Mouse (Mus musculus): ENCODE measurements at regions not wholly inside any gene's neighbourhood (a gene's known extent, or its start where the extent isn't known, plus 50 kb on each side); places are given as distances from the start of the nearest gene placed in this dataset.

DNA sequence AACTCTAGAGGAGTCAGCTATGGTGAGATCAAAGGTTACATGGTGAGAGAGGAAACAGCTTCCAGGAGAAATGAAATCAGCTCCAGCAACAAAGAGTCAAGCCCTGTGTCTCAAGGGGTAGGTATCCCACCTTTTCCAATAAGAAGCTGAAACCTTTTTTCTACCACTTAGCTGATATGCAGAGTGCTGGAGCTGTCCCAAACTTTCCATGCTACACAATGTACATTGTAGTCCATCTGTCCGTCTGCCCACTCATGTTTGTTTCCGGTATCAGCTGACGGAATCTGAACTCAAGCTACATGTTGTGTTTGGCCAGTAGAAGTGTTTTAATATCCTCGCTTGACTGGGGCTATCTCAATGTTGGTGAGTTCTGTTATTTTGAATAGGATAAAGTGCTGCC, 83.6 kb upstream of the Ngf start:
- DNase-seq (ENCODE audit: low spot score in 2 of 2): no peak

DNA sequence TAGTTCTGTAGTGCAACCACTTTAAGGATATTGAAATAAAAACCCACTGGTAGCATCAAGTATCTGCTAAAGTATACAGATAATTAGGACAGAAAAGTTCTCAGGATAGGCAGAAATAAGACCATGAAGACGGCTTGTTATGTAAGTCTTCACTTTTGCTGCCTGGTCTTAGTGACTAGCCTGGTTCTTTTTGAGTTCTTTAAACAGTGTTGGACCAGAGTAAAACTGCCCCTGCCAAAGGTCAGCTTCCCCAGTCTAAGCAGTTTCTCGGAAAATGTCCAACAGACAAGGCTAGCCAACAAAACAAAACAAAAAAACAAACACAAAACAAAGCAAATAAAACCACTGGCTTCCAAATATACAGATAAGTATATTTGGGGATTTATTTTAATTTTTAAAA, 85.1 kb upstream of the Ngf start:
- DNase-seq (ENCODE audit: low spot score in 2 of 2): no peak

DNA sequence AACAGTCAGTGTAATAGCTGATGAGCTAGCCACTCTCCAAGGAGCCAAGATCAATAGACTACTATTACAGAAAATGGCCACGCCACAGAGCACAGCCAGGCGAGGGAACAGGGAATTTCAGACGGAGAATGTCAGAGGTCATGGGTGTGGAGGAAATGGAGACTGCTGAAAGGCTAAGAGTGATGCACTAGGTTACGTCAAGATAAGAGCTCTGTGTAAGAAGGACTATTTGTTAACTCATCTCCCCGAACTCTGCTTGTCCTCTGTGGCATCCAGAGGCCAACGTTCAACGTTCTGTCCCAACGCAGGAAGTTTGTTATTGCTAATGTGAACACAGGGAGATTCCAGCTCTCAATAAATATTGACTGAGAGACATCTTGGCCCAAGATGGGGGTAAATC, 86.0 kb upstream of the Ngf start:
- no peak for DNase-seq (ENCODE audit: low spot score in 2 of 2)

DNA sequence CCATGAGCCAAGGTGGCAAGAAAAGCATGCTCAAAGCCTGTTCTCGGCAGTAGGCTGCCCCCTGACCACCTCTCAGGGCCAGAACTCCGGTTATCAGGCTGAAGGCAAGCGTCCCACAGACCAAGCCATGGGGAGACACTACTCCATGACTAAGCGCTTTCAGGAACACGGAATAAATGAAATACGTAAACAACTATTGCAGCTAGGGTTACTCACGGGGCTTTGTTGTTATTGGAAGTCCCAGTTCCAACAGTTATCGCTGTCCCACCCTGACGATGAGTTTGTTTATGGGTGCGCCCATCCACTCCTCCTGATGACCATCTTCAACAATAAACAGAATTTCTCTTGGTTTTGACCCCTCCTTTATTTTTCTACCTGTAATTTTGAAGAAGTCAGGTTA, 88.0 kb upstream of the Ngf start:
- no peak for DNase-seq (ENCODE audit: low spot score in 2 of 2)

DNA sequence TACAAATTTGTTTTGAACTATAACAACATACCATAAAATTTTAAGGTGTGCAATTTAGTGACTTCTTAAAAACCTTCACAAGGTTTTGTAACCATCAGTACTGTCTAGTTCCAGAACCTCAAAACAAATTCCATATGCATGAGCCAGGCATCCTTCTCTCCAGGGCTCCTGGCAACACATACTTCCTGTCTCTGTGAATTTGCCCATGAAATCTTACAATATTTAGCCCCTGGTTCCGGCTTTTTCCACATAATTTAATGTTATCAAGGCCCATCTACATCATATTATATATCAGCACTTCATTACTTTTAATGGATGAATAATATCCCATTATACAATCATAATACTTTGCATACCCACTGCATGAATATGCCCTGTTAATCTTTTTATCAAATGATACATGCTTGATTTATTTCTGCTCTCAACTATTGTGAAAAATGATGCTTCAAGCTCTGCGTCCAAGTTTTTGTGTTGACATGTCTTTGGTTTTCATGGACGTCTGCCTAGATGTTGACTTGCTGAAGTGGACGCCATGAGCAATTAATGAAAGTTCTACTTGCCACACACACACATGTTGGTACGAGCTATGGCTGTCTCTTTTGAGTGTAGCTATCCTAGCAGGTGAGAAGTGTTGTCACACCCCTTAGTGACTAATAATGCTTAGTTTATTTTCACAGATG, 95.2 kb upstream of the Ngf start:
- no peak for DNase-seq (ENCODE audit: low spot score in 2 of 2)

DNA sequence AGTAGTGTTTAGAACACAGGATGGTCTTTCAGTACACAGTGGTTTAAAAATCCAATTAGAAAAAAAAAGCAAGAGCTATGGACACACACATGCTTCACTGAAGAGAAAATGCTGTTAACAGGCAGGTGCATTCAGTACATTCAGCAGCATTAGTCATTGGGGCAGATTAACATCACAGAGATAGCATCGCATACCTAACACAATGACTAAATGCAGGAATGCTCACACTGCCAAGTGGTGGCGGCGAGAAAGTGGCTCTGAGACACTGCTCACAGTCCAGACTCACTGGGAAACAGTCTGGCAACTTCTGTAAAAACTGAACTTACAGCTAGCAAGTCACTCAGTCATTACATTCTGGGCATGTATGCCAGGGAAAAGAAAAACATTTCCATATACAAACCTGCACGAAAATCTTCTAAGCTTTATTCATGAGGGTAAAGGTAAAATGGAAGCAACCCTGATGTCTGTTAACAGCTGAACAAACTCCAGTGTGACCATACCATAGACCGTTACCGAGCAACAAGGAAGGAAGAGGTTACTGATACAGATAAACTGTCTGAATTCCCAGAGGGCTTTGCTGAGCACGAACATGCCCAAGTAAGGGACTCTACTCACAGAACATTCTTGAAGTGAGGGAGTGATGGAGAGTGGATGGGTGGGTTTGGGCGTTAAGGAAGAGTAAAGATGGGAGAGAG, 97.4 kb upstream of the Ngf start:
- DNase-seq (ENCODE audit: low spot score in 2 of 2): no peak

DNA sequence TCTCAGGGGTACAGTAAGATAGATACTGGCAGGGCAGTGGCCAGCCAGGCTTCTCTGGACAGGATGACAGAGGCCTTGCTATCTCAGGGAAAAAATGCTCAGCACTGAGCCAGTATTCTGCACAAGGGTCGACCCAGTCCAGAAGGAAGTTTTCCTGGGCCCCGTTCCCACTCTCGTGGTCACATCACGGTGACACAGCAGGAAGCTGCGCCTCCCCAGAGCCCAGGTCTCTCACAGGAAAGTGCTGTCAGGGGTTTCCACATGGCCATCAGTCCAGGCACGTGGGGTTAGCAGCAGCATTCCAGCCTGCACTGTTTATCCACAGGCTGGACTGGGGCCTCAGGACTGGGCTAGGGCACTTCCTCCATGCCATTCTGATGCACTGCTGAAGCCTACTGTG, 103.5 kb upstream of the Ngf start:
- DNase-seq (ENCODE audit: low spot score in 2 of 2): no peak

DNA sequence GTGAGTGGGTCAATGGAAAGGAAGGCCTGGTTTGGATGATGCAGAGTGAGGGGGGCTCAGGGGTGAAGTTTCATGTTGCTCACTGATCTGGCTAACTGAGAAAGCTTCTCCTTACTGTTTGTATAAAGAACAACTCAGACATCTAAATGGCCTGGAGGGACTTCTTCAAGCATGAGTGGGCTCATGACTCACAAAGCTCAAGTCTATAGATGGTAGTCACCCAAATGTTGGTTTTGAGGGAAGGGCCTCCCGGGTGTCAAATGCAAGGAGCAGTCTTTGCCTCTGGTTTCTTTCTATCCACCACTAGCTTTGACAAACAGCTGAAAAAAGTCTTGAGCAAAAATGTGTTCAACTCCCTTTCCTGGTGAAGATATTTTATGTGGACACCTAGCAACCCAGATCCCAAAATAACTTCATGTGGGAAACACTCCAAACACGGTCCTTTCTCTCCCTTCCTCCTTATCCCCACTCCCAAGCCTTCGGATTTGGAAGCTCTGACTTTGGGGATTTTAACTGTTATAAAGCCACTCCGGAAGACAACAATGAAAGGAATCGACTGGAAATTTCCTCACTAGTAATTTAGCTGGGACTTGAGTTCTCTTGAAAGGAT, 105.3 kb upstream of the Ngf start:
- DNase-seq (ENCODE audit: low spot score in 2 of 2): no peak

DNA sequence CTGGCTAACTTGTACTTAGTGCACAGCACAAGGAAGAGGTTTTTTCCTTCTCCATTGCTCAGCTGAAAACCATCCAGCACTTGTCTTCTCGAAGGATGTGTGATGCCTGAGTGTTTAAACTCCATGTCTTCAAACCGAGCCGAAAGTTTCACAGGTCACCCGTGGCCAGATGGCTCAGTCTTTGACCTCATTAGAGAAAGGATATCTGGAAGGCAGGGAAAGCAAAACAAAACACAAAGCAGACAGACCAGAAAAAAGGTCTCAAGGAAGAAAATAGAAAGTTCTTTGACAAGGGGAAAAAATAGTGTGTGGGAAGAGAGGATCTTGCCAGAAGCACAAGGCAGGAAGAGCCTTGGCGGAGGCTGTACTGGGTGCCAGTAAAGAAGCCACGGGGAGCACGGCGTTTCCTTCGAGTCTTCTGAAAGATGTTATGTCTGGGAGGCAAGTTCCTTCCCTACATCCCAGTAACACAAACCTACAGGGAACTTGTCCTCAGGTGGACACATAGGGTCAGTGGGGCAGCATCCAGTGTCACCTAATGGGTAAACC, 108.9 kb upstream of the Ngf start:
- no peak for DNase-seq (ENCODE audit: low spot score in 2 of 2)

DNA sequence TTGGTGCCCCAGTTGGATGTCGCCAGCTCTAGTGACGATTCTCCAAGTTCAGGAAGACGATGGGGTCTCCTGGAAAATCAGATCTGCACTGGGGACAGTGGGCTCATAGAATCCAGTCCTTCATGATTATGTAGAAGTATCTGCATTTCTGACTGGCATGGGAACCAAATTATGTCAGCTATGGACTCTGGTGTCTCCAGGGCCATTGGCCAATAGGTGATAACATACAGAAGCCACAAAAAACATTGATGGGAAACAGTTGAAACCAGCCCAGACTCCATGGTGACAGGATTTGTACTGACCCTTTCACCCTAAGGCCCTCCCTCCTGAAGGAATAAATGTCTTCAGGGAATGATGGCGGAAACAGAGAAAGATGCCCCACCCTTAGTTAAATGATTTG, 110.9 kb upstream of the Ngf start:
- DNase-seq (ENCODE audit: low spot score in 2 of 2): no peak

DNA sequence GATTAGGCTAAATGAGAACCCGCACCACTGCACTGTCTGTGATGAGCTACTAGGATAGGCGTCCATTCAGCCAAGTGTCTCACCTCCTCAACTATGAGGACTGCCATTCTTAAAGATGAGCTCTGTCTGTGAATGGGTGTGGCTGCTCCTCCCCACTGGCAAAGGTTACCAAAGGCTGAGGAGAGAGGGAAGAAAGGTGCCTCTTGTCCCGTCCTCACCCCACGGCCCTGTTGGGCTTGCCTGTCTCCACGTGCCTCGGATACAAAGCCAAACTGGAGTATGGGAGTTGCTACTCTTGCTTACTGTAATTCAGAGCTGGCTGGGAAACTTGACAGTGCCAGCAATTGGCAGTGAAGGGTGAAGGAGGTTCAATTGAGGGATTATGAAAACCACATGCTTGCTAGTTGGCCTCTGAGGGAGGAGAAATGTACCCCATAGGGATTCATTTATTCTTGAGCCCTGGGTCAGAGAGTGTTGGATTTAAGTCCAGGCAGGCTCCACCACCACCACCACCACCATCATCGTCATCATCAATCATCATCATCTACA, 112.6 kb upstream of the Ngf start:
- no peak for DNase-seq (ENCODE audit: low spot score in 2 of 2)

DNA sequence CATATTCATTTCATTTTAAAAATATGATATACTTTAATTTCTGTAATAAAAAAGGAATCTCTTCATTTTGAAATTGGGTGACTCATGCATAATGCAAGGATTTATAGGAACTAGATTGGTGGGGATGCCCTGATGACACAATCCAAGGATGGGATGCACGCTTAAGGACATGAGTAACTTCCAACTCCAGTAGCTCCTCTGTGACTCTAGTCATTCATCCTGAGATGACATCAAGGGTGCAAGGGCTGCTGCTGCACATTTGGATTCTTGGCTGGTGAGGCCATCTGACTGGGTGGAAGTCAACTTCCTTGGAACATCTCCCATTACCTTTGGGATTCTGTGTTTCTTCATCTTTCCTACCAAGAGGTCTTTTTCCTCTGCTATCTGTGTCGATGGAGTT, 114.4 kb upstream of the Ngf start:
- DNase-seq (ENCODE audit: low spot score in 2 of 2): no peak

DNA sequence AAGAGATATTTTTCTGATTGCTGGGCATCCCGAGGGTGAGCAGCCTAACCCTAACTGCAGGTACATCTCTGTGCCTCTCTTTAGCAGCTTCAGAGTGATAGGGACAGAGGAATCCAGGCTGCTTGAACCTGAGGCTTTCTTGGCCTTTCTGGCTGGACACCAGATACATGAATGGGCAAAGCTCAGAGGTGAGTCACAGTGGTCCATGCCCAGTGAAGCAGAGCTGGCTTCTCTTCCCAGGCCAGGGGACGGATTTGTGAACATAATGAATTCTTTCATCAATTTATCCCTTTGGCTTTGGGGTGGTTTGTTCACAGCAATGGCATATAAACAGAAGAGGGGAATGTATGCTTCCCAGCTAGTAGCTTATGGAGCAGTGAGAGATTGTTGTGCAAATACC, 114.9 kb upstream of the Ngf start:
- DNase-seq (ENCODE audit: low spot score in 2 of 2): no peak

DNA sequence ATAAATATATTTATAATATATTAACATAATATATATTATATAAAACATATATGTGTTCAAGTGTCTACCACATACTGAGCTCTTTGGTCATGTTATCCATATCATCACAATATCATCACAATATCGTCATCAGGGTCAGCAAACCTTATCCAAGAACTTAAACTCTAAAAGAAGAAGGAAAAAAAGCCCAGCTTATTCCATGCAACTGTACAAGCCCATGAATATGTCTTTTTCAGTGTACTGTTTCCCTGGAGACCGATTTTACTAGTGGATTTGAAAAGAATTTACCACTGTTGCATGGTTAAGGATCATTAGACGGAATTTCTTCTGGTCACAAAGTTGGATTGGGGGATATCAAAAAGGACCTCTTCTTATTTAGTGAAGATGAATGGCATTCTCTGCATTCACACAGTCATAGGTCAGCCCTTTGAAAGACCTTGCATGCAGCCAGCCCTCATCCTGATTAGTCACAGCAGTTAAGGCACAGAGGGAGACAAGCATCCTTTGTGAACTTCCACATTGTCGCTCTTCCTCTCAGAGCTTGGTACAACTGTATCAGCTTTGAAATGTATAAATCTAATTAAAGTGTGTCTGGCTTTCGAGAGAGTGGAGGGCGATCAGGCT, 116.3 kb upstream of the Ngf start:
- no peak for DNase-seq (ENCODE audit: low spot score in 2 of 2)

DNA sequence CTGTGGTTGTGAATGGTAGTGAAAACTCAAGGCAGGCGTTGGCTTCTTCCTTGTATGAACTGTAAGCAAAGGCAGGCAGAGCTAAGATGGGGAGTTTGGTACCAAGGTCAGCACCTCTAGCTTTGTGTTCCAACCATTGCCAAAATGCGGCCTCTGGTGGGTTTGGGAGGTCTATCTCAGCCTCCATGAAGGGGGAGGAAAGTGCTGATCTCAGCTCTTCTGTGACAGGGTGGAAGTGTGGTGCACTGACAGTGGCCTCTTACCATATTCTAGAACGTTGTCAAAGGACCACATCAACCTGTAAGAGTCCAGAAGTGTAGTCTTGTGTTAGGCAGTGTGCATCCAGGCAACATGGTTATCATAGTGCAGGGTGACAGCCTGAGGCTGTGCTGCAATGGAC, 123.6 kb upstream of the Ngf start:
- DNase-seq (ENCODE audit: low spot score in 2 of 2): no peak

DNA sequence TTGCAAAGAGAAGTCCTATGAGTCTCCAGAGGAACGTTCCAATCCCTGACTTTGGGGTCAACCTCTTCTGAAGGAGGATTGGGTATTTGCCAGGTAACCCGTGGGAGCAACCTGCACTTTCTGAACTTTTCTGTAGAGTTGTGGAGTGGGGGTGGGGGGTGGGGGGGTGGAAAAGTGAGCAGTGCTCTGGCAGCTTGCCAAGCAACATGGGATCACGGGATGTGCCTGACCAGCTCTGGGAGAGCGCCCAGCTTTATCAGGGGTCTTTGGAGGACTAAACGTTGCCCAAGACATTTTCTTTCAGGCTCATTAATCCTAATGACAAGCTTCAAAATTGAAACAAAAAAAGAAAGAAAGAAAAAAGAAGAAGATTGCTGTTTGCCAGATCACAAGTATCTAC, 124.4 kb upstream of the Ngf start:
- DNase-seq (ENCODE audit: low spot score in 2 of 2): no peak

DNA sequence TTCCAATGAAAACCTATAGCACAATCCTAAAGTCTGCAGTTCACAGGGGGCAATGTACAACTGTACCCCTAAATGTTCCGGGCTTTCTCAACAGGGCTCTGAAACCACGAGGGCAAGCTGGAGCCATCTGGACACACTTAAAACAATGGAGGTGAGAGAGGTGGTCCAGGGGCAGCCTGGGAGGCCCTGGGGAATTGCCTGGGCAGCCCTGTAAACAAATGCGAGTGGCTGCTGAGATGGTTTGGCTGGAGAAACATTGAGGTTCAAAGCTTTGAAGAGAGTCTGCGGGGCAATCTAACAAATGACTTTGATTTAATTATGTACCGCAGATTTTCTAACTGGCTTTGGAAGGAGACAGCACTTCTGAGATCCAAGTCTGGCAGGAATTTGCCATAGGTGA, 129.0 kb upstream of the Ngf start:
- no peak for DNase-seq (ENCODE audit: low spot score in 2 of 2)

DNA sequence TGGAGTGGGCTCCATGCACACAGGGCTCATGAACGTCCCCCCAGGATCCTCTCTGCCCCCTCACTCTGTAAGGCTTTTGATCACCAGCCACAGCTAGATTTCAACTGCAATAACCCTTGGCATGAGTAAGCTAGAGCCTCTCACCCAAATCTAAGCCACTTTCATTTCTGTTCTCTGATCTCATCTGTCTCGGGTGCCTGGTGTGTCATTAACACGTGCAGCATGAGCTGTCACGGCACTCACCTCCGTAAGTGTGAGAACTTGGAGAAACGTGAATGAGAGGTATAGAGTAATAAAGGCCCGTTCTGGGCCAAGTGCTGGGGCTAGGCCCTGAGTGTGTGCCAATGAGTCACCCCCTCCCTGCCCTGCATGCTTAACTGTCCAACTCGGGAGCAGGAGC, 131.8 kb upstream of the Ngf start:
- no peak for DNase-seq (ENCODE audit: low spot score in 2 of 2)

DNA sequence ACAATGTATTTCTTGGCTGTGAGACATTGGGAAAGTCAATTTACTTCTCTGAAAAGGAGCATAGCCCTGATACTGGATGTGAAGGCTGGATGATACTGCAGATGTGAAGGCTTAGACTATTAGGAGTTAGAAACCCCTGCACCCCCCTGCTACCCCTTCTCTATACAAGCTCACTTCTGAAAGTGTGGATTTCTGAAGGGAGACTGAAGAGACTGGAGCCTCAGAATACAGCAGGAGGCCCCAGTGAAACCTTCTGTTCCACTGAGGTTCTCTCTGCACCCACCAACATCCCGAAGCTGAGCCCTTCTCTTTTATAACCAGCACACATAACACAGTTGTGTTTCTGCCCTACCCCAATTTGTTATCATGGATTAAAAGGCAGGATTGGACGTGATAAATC, 131.7 kb upstream of the Vangl1 start:
- DNase-seq (ENCODE audit: low spot score in 2 of 2): no peak

DNA sequence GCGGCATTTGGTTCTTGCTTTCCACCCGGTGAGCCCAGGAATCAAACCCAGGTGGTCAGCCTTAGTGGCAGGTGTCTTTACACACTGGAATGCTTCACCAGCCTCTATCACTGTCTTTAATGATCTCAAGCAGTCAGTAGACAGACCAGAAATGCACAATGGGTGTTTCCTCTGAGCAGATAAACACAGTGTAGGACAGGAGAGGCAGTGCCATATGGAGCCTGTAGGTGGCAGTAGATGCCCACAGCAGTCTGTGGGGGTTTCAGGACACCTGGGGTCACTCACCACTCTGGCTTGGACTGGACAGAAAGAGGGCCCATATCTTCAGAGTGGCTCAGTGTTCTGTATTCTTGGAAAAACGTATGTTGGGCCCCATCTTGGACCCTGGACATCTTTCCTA, 130.7 kb upstream of the Vangl1 start:
- no peak for DNase-seq (ENCODE audit: low spot score in 2 of 2)

DNA sequence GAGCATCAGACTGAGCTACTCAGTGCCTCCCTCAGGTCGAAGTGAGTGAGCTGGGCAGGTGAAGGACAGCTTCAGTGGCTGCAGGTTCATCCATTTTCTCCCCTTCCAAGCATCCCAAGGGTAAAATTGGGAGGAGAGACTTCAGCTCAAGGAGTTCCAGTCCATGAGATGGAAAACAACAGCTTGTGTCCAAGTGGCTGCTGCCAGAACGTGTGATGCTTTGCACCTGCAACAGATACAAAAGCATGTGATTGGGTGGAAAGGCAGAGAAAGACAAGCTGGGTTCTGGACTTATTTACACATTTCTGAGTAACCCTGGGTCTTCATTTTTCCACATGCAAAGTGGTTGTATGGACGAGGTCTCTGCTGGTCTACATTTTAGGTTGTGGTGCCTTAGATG, 127.7 kb upstream of the Vangl1 start:
- no peak for DNase-seq (ENCODE audit: low spot score in 2 of 2)

DNA sequence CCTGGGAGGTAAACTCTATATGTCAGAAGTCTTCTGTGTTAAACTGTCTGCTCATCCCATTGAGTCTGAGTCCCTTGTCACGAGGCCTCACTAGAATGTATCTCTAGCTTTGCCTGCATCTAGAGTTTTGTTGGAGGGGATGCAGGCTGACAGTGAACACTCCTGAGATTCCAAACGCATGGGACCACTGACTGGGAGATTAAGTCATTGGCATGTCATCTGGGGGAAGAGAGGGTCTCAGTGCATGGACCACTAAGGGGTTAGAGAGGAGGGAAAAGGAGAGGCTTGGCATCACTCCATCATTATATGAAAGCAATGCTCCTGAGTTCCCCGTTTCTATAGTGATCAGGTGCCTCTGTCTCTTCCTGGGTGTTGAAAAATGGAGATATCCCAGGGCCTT, 114.8 kb upstream of the Vangl1 start:
- DNase-seq (ENCODE audit: low spot score in 2 of 2): no peak

DNA sequence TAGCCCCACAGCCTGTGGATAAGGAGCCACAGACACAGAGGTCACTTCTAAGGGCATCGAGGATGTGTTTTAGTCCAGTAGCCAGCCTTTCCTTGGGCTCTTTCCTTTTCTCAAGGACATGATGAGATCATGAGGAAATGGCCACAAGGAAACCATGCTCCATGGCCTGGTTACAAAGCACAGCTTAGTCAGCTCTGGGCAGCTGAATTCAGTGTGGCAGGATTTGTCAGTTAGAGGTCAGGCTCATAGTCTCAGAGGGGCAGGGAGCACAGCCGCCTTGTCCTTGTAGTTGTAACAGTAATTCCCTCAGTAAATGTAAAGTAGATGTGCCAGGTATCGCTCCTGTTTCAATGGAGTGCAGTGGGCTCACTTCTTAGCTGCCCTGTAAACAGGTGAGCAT, 111.7 kb upstream of the Vangl1 start:
- no peak for DNase-seq (ENCODE audit: low spot score in 2 of 2)

Measured in spleen, postnatal 10 days (tissue).